ENCODE assay signal across 8 mouse cellular contexts in genomic region chr9:21511052-21511451, GRCm38 (mm10). TPM values are rescaled to one million over a fixed set of nuclear protein-coding genes. Genes with fewer than 3 reads are reported as not detected.
DNase-seq lines count a peak whose midpoint lies in the region; ATAC-seq and TF ChIP-seq lines count a peak whose summit lies in the region.

No protein-coding gene starts in this region.

- no peaks in the 10 kb centered on the region for H3K9me3 ChIP-seq in heart, embryonic 14.5 days (ENCODE audit: control insufficient read depth, low read length)
- no peaks in the 10 kb centered on the region for H3K9me3 ChIP-seq in MEL (replicated peaks; ENCODE audit: insufficient read depth, low read length)
- no peaks in the 10 kb centered on the region for H3K9me3 ChIP-seq in hindbrain, embryonic 10.5 days
- H3K9me3 ChIP-seq in midbrain, embryonic 10.5 days (replicated peaks), result no peaks in the 10 kb centered on the region

- no peak for ATAC-seq in heart, embryonic 14.5 days (ENCODE audit: insufficient number of reproducible peaks, insufficient read depth, low FRiP score, low read depth)
- no peak for ATAC-seq in granulocyte monocyte progenitor cell, adult 5-6 weeks (replicated peaks; ENCODE audit: poor library complexity, severe bottlenecking)

- TF ChIP-seq CTCF in MEL (IDR thresholded peaks at IDR 0.05 in 2 of 3, conservative IDR thresholded peaks at IDR 0.05 in 1 of 3; ENCODE audit: control insufficient read depth in 1 of 3, insufficient read depth in 1 of 3, low read depth in 2 of 3, low read length in 3 of 3, poor library complexity in 1 of 3, severe bottlenecking in 1 of 3), result no peak

- peak overlapping the region; percentile 55 to 93; a peak in 2 of 4 replicates for H3K4me3 ChIP-seq in heart, embryonic 14.5 days (ENCODE audit: control insufficient read depth in 1 of 2, insufficient read depth in 1 of 2, low read depth in 1 of 2, low read length in 2 of 2)
- H3K4me3 ChIP-seq in MEL (ENCODE audit: control insufficient read depth in 1 of 2, insufficient read depth in 1 of 2, low read depth in 2 of 2, low read length in 2 of 2), result peak overlapping the region; percentile 54 to 67
- H3K4me3 ChIP-seq in hindbrain, embryonic 10.5 days, result peak overlapping the region; percentile 75
- H3K4me3 ChIP-seq in midbrain, embryonic 10.5 days, result peak overlapping the region; percentile 75

- no peak for TF ChIP-seq RAD21 in MEL (IDR thresholded peaks at IDR 0.05; ENCODE audit: low read depth, low read length)

- peaks cover 8% of the 10 kb centered on the region for H3K79me2 ChIP-seq in MEL (ENCODE audit: control insufficient read depth, insufficient read depth, low read length, poor library complexity)

- peaks cover 30% of the 10 kb centered on the region for H3K36me3 ChIP-seq in heart, embryonic 14.5 days (ENCODE audit: control insufficient read depth, insufficient read depth, low read length)
- H3K36me3 ChIP-seq in MEL (ENCODE audit: control insufficient read depth in 1 of 2, insufficient read depth in 2 of 2, low read length in 2 of 2), result peaks cover 0 to 16% of the 10 kb centered on the region in 2 experiments; a peak in 3 of 4 replicates
- H3K36me3 ChIP-seq in hindbrain, embryonic 10.5 days, result peaks cover 32% of the 10 kb centered on the region
- peaks cover 31% of the 10 kb centered on the region for H3K36me3 ChIP-seq in midbrain, embryonic 10.5 days

- WGBS in heart, embryonic 14.5 days, result 79% methylated on average over 9 of the region's 9 CpGs
- 81% methylated on average over 9 of the region's 9 CpGs for WGBS in hindbrain, embryonic 10.5 days
- 82% methylated on average over 9 of the region's 9 CpGs for WGBS in midbrain, embryonic 10.5 days

- TF ChIP-seq EP300 in MEL (IDR thresholded peaks at IDR 0.05; ENCODE audit: low read depth in 1 of 2, low read length in 2 of 2), result no peak

- no peak for DNase-seq in heart, adult 8-10 months (ENCODE audit: low spot score)
- no peak for DNase-seq in MEL (ENCODE audit: low read depth, low spot score)
- no peak for DNase-seq in hindbrain, embryonic 10.5 days (ENCODE audit: low spot score)
- no peak for DNase-seq in midbrain, embryonic 10.5 days (ENCODE audit: low spot score)
- DNase-seq in urinary bladder, postnatal 4 days (ENCODE audit: low spot score in 2 of 2), result no peak
- DNase-seq in layer of hippocampus, postnatal 10 days (ENCODE audit: low spot score in 2 of 2), result no peak

- peak overlapping the region; percentile 87 to 91 for H3K27ac ChIP-seq in heart, embryonic 14.5 days (replicated peaks in 1 of 2; ENCODE audit: control insufficient read depth in 1 of 2, insufficient read depth in 1 of 2, low read depth in 2 of 2, low read length in 2 of 2)
- H3K27ac ChIP-seq in MEL (ENCODE audit: control insufficient read depth, low read depth, low read length), result peak overlapping the region; percentile 85
- peak overlapping the region; percentile 93 for H3K27ac ChIP-seq in hindbrain, embryonic 10.5 days
- peak overlapping the region; percentile 92 for H3K27ac ChIP-seq in midbrain, embryonic 10.5 days (replicated peaks)

- peak overlapping the region; percentile 73 for H3K9ac ChIP-seq in heart, embryonic 14.5 days (ENCODE audit: low read length)
- peak overlapping the region; percentile 64 for H3K9ac ChIP-seq in MEL (ENCODE audit: control insufficient read depth, low read depth, low read length, poor library complexity, severe bottlenecking)

- no peaks in the 10 kb centered on the region for H3K27me3 ChIP-seq in heart, embryonic 14.5 days (ENCODE audit: control insufficient read depth, insufficient read depth, low read length)
- no peaks in the 10 kb centered on the region for H3K27me3 ChIP-seq in MEL (ENCODE audit: control insufficient read depth in 1 of 2, insufficient read depth in 2 of 2, low read length in 2 of 2)
- no peaks in the 10 kb centered on the region for H3K27me3 ChIP-seq in hindbrain, embryonic 10.5 days (ENCODE audit: insufficient read depth, poor library complexity, severe bottlenecking)
- no peaks in the 10 kb centered on the region for H3K27me3 ChIP-seq in midbrain, embryonic 10.5 days (ENCODE audit: low read depth, poor library complexity, severe bottlenecking)

- peaks cover 10 to 12% of the 10 kb centered on the region in 2 experiments for H3K4me1 ChIP-seq in heart, embryonic 14.5 days (ENCODE audit: control insufficient read depth in 2 of 2, insufficient read depth in 2 of 2, low read length in 2 of 2)
- H3K4me1 ChIP-seq in MEL (ENCODE audit: control insufficient read depth in 1 of 2, insufficient read depth in 2 of 2, low read length in 2 of 2), result peaks cover 2 to 22% of the 10 kb centered on the region in 2 experiments; a peak in 3 of 4 replicates
- peaks cover 18% of the 10 kb centered on the region for H3K4me1 ChIP-seq in hindbrain, embryonic 10.5 days (replicated peaks)
- peaks cover 20% of the 10 kb centered on the region for H3K4me1 ChIP-seq in midbrain, embryonic 10.5 days

- H3K4me2 ChIP-seq in heart, embryonic 14.5 days (ENCODE audit: low read length), result peak overlapping the region; percentile 76

- no peak for TF ChIP-seq POLR2A in MEL (IDR thresholded peaks at IDR 0.05; ENCODE audit: control insufficient read depth in 1 of 2, insufficient read depth in 1 of 2, low read depth in 1 of 2, low read length in 2 of 2, poor library complexity in 1 of 2)

TF ChIP-seq in MEL, 35 proteins besides CTCF, POLR2A, EP300 and RAD21:
- no peak for TF ChIP-seq GATA1 (IDR thresholded peaks at IDR 0.05; ENCODE audit: low read depth, low read length)
- 0 out of 2 replicates have a peak, but pooled peaks have one; percentile 9 for TF ChIP-seq UBTF (IDR thresholded peaks at IDR 0.05; ENCODE audit: borderline replicate concordance, insufficient read depth, low read depth, low read length)

RNA-seq across cellular contexts. Expression of gene Tmed1, which starts 1.0 kb away (rescaled TPM):
- 77.5 and 81.4 TPM in 2 replicates for polyA plus RNA-seq in heart, embryonic 14.5 days (2014; fragmentation: Nextera tagmentation; extraction: Ambion mirVana)
- 10 to 100 TPM; 46.5 to 51.3 (median 48.9) TPM for total RNA-seq in heart, adult 8-10 months (2022)
- 128 and 146 TPM in 2 replicates for total RNA-seq in MEL (2012; rRNA removed)
- polyA plus RNA-seq in MEL (2012; ENCODE audit: insufficient read depth in 1 of 2, insufficient read length in 2 of 2, low read depth in 1 of 2, low replicate concordance in 2 of 2, missing spikeins in 1 of 2), result 10 to 100 TPM in 1 of 2 experiments, not detected in 1; 89.4 TPM
- polyA plus RNA-seq in hindbrain, embryonic 10.5 days (2016; fragmentation: Nextera tagmentation; extraction: Ambion mirVana), result 103 and 110 TPM in 2 replicates
- 106 and 116 TPM in 2 replicates for polyA plus RNA-seq in midbrain, embryonic 10.5 days (2016; fragmentation: Nextera tagmentation; extraction: Ambion mirVana)
- total RNA-seq in granulocyte monocyte progenitor cell, adult 5-6 weeks (2014; fragmentation: Nextera tagmentation), result 8.4 and 13.9 TPM in 2 replicates
- 17.4 and 23.6 TPM in 2 replicates for total RNA-seq in granulocyte monocyte progenitor cell, adult 5-6 weeks (2017)
- 10 to 100 TPM; 17.7 to 21.2 TPM for total RNA-seq in layer of hippocampus, postnatal 10 days (2021)

RNA-seq across cellular contexts. Expression of gene AB124611, which starts 14.9 kb away (rescaled TPM):
- 2.4 and 2.9 TPM in 2 replicates for polyA plus RNA-seq in heart, embryonic 14.5 days (2014; fragmentation: Nextera tagmentation; extraction: Ambion mirVana)
- total RNA-seq in heart, adult 8-10 months (2022), result 1 to 10 TPM in 1 of 4 experiments, under 1 TPM in 3; 0.37 to 2.2 (median 0.63) TPM
- 37.2 and 55.2 TPM in 2 replicates for total RNA-seq in MEL (2012; rRNA removed)
- 10 to 100 TPM in 1 of 2 experiments, not detected in 1; 58.7 TPM for polyA plus RNA-seq in MEL (2012; ENCODE audit: insufficient read depth in 1 of 2, insufficient read length in 2 of 2, low read depth in 1 of 2, low replicate concordance in 2 of 2, missing spikeins in 1 of 2)
- polyA plus RNA-seq in hindbrain, embryonic 10.5 days (2016; fragmentation: Nextera tagmentation; extraction: Ambion mirVana), result 4.9 and 5.8 TPM in 2 replicates
- polyA plus RNA-seq in midbrain, embryonic 10.5 days (2016; fragmentation: Nextera tagmentation; extraction: Ambion mirVana), result 6.0 and 7.1 TPM in 2 replicates
- total RNA-seq in granulocyte monocyte progenitor cell, adult 5-6 weeks (2014; fragmentation: Nextera tagmentation), result 17.1 and 27.3 TPM in 2 replicates
- total RNA-seq in granulocyte monocyte progenitor cell, adult 5-6 weeks (2017), result 20.5 and 24.1 TPM in 2 replicates
- under 1 TPM; 0.30 to 0.67 TPM for total RNA-seq in layer of hippocampus, postnatal 10 days (2021)

RNA-seq across cellular contexts. Expression of gene Carm1, which starts 35.6 kb away (rescaled TPM):
- polyA plus RNA-seq in heart, embryonic 14.5 days (2014; fragmentation: Nextera tagmentation; extraction: Ambion mirVana), result 38.1 and 41.0 TPM in 2 replicates
- total RNA-seq in heart, adult 8-10 months (2022), result 10 to 100 TPM; 70.9 to 75.8 (median 73.3) TPM
- total RNA-seq in MEL (2012; rRNA removed), result 121 and 131 TPM in 2 replicates
- 100 to 1,000 TPM; 121 to 423 TPM for polyA plus RNA-seq in MEL (2012; ENCODE audit: insufficient read depth in 1 of 2, insufficient read length in 2 of 2, low read depth in 1 of 2, low replicate concordance in 2 of 2, missing spikeins in 1 of 2)
- polyA plus RNA-seq in hindbrain, embryonic 10.5 days (2016; fragmentation: Nextera tagmentation; extraction: Ambion mirVana), result 66.3 and 71.9 TPM in 2 replicates
- polyA plus RNA-seq in midbrain, embryonic 10.5 days (2016; fragmentation: Nextera tagmentation; extraction: Ambion mirVana), result 54.3 and 57.5 TPM in 2 replicates
- total RNA-seq in granulocyte monocyte progenitor cell, adult 5-6 weeks (2014; fragmentation: Nextera tagmentation), result 65.9 and 81.6 TPM in 2 replicates
- total RNA-seq in granulocyte monocyte progenitor cell, adult 5-6 weeks (2017), result 17.0 and 27.3 TPM in 2 replicates
- 10 to 100 TPM; 75.7 to 84.3 TPM for total RNA-seq in layer of hippocampus, postnatal 10 days (2021)

Comparison
In these comparisons a context has a peak if more than half of its experiments do, and no peak if none do; other contexts are left out.
1. RNA of gene AB124611, which starts 14.9 kb away (total RNA-seq): 37.2 to 55.2 TPM in MEL and 17.1 to 27.3 TPM in granulocyte monocyte progenitor cell, adult 5-6 weeks; 0.37 to 2.2 TPM in heart, adult 8-10 months and 0.30 to 0.67 TPM in layer of hippocampus, postnatal 10 days; every median in the first group is over 4 times any median in the second.
2. Peak in every context shown above with its lines, with median percentiles within 50 percentile points of each other: H3K27ac ChIP-seq and H3K4me3 ChIP-seq.